Mouse (Mus musculus): ENCODE measurements around the gene Tmem95.

DNA sequence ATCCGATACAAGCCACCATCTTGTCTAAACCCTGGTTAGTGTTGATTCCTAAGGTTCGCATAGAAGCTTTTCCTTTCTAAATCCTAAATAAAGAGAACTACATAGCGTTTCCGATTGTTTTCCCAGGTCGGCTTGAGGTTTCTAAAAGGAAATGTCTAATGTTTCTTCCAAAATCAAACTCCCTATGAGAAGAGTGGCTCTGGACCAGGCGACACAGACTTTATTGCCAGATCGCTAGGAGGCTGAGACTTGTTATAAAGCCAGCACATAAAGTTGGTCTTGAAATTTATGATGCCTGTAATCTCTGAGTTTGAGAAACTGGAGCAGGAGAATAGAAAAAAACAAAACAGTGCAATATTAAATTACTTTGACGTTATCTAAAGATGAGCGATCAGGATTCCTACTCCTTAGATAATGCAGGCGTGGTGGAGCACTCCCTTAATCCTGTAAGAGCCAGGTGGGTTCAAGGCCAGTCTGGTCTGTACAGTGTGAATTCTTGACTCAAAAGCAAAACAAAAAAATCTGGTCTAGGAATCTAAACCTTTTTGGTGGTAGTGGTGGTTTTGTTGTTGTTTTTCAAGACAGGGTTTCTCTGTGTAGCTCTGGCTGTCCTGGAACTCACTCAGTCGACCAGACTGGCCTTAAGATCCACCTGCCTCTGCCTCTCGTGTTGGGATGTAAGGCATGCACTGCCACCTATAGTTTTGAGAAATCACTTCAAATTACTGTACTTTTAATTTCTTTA lies 44.4 kb upstream of the Tmem95 start:
- TF ChIP-seq POLR2A (IDR thresholded peaks at IDR 0.05; ENCODE audit: borderline replicate concordance, extremely low read depth, insufficient read depth, insufficient read length, poor library complexity, severe bottlenecking) (no peak), CTCF (IDR thresholded peaks at IDR 0.05; ENCODE audit: borderline replicate concordance, extremely low read depth, insufficient read depth, insufficient read length) (no peak)

Data from brain, embryonic 14.5 days (tissue).